Mouse (Mus musculus) ovary, postnatal 10 days (tissue): ENCODE data around the gene Sh3glb2.

Experiments
- DNase-seq: peaks from one replicate; pipeline ENCODE4 v3.0.0; 2022; ENCODE audit warnings: low spot score

The Sh3glb2 gene

DNA sequence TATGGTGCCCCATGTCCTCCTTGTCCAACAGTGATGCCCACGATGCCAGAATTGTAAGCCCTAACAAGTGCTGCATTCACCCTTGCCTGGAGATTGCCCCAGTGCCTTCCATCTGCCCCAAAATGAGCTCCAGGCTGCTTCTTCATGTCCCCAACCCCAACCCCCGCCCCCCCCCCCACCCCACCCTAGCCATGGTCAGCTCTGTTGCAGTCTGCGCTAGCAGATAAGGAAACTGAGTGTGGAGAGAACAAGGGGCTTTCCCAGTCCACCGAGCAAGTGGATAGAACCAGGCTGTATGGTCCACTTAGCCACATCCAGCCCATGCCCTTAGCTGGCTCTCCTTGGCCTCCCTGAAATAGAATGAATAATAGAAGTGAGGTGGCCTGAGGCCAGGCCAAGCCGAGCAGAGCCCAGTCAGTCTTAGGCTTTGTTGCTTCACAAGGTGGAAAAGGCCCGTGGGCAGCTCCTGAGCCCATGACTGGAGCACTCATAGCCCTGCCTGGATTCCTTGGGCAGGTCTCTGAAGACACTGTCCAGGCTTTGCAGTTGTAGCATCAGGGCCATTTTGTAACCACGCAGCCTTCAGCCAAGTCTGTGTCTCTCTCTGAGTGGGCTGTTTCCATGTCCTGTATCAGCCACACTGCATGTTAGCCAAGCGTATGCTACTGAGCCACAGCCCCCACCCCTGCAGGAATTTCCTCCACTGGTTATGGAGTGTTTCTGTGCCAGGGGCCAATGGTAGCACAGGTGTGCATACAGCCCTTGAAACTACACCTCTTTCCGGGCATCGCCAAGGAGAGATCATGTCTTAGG is 21.6 kb upstream of the Sh3glb2 start:
- no peak for DNase-seq

DNA sequence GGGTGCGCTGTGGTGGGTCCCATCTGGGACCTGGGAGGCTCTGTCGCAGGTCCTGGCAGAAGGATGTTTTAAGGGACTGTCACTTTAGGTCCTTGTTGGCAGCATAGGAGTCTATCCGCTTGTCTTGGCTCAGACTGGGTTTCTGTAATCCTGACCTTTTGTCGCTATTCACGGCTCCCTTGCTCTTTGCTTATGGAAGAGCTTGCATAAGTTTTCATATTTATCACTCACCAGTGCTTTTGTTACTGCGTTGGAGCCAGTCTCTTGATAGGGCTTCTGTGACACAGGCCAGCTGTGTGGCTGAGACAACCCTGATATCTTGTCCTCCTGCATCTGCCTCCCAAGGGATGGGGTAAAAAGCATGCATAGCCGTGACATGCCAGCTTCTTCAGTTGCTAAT is 20.2 kb upstream of the Sh3glb2 start:
- DNase-seq: no peak

DNA sequence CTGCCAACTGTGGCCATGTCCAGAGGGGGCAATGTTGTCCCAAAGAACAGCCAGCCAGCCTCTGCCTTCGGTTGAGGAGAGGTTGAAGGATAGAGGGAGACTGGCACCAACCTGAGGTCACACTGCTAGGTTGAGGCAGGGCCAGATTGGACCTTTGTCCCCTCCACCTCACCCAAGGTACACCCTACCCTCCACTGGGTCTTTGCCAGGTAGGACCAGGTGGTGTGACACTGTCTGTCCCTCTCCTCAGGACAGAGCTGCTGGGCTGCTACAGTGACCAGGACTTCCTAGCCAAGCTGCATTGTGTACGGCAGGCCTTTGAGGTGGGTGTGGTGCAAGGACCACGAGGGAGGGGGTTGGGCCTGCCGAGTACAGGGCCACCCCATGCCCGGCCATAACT is 18.6 kb upstream of the Sh3glb2 start:
- DNase-seq: no peak

DNA sequence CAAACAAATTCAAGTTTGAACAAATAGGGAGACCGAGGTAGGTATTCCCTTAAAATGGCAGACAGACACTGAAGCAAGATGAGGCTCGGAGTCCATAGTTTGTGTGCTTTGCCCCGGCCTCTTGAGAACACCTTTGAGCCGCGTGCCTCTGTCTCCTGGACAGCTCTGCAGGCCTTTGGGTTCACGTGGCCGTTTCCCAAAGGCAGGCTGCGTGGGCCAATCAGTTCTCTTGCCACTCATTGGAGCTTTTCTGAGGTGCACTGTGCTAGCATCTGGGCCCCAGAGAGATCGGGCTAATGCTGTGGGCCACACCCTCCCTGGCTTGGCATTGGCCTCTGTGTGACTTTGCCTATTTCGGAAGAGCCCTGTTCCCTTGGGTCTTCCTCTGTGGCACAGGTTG is 16.8 kb upstream of the Sh3glb2 start:
- DNase-seq: no peak

DNA sequence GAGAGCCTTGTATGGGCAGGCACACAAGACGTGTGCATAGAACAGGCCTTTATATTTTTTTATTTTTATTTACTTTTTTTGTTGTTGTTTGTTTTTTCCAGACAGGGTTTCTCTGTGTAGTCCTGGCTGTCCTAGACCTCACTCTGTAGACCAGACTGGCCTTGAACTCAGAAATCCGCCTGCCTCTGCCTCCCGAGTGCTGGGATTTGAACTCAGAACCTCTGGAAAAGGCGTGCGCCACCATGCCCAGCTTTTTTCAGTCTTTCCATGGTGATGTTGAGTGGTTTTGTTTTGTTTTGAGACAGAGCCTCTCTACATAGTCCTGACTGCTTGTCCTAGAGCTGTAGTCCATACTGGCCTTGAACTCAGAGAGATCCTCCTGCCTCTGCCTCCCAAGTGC is 13.6 kb upstream of the Sh3glb2 start:
- no peak for DNase-seq

DNA sequence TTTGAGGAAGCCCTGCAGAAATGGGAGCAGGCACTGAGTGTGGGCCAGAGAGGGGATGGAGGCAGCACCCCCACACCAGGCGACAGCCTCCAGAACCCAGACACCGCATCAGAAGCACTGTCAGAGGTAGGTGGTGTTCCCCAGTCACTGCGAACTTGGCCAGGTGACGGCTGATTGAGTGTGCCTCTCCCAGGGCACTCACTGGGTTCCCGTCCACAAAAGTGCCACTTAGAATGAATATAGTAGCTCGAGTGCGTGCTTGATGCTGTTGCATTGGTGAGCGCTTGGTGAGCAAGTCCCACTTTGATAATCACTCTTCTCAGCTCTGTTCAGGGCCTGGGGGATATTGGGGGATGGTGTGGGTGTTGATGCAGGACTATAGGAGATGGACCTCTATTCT is 12.4 kb upstream of the Sh3glb2 start:
- DNase-seq: no peak

DNA sequence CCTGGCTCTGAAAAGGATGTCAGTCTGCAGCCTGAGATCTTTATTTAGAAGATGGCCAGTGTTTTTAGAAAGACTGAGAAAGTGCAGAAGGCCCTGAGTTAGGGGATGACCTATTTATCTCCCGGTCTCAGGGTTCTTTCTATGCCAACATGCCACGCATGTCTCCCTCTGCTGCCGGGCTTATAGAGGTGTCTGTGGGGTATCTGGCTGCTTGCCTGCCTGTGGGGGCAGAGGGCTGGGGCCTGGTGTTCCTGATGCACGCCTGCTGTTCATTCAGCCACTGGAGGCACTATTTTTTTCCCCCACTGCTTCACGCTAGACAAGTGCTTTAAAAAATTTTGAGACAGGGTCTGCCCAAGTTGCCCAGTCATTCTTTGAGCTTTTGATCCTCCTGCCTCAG is 7.1 kb upstream of the Sh3glb2 start:
- DNase-seq: no peak

DNA sequence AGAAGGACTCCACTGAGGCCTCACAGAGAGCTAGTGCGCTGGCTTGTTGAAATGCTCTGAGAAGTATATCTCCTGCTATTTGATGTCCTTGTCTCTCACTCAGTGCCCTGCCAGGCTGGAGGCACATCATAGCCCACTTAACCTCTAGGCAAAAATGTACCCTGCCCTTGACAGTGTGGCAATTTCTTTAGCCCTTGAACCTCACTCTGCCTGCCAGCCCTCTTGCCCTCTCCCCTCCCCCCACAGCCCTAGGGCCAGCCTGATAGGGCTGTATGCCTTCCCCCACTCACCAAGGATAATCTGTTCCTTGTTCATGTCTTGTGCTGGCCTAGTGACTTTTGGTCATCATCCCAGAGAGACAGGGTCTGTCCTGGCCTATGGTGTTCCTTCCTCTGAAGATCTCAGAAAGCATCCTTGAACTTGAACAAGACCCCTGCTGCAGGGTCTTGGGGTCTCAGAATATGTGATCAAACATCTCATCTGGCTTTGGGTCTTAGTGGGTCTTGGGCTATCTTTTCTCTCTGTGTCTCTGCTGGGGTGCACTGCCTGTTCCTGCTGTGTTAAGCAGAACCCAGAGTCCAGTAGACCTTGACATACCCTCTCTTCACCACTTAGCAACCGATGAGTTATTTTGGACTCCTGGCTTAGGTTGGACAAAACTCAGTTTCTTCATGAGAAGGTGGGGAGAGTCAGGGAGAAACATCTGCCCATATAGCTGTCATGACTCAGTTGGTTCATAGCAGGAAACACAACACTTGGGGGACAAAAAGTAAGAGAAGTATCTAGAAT is 6.3 kb upstream of the Sh3glb2 start:
- DNase-seq: no peak

DNA sequence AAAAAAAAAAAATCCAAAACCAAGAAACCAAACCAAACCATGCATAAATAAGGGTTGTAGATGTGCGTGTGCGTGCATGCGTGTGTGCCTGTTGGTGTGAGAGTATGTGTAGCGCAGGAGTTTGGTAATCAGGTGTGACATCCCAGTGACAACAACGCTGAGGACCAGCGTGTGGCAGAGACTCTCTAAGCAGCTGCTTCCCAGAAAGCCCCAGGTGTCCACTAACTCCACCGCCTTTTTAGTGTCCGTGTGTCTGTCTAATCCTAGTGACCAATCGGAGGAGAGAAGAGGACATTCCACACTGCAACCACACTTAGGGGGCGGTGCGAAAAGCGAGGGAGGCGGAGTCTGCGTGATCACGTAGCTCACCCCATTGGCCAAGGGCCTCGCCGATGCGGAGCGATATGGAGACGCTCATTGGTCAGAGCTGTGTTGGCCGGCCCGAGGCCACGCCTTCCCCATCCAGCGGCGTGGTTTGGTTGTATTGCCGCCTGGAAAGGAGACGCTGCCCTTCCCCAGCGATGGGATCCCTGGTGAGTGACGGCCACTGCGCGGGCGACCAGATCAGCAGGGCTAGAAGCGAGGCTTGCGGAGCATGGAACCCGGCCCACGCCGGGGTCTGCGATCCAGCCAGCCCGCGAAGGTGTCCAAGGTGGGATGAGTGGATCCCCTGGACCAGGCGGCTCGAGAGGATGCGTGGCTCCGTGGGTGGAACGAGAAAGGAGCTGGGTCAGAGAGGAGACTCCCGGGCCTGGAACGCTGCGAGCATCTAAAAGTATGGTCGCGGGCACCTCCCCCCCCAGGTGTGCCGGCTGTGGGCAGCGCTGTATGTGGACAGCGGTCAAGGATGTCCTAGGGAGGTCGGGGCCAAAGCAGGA is 4.9 kb upstream of the Sh3glb2 start, which contains the start of gene Miga2:
Miga2 (plus strand) TSS at position 461 of the 878 bp plus-strand sequence.
- DNase-seq: peak; percentile 87

DNA sequence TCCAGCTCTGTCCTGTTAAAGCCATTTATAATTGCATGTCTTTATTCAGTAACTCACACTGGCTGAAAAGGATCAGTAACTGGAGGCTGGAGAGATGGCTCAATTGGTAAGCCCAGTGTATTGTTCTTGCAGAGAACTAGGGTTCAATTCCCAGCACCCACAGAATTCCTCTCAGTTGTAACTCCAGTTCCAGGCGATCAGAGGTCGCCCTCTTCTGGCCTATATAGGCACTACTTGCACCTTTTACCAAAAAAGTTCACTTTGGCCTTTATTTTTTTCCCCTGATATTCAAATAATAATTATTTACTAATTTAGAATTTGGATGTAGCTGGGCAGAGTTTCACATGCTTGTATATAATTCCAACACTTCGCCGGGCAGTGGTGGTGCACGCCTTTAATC is 3.7 kb upstream of the Sh3glb2 start:
- no peak for DNase-seq

DNA sequence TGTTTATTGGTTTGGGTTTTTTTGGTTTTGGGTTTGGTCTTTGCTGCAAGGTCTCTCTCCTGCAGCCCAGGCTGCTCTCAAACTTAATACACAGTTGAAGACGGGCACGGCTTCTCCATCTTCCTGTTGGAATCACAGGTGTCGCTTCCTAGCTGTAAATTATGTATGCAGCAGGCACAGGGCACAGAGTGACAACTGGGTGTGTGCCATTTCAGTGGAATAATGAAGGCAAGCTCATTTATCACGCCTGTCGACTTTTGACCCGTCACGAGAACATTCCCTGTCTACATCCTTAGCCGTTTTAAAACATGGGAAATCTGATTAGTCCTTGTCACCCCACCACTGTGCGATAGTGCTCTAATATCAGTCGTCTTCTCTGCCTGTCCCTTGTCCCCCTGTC is 1.5 kb upstream of the Sh3glb2 start:
- no peak for DNase-seq

DNA sequence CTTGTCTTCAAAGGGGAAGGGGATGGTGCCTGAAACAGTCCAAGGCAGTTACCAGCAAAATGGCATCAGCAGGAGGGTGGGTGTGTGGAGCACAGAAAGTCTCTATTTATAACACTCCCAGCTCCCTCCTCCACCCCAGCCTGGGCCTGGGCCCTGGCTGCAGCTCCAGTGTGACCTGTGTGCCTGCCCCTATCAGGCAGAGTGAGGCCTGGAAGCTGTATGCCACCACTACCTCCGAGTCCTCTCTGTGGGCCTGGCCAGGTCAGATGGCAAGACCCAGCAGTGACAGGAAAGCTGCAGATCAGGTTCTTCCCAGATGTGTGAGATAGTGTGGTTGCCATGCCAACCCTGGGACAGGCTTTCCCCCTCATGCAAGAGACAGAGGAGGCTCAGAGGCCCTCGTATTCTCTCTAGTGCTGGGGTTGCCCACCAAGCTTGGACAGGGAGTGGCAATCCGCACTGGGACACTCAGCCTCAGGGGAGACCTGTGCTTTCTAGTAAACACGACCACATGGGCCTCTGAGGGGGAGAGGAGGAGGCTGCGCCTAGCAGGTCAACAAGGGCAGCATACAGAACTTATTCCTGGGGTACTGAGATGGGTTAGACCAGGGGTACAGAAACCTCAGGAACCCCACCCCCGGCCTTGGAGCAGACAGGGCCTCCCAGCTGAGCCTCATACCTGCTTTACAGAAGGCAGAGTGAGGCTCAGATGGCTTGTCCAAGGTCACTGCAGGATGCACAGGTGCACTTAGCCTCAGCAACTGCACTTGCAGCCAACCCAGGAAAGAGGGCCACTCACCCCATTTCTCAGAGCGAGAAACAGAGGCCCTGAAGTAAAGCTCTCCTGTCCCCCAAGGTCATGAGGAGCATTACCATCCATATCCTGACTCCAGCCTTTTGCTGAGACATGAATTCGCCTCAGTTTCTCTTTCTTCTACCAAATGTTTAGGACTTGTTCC is 1.3 kb downstream of the Sh3glb2 start:
- no peak for DNase-seq

DNA sequence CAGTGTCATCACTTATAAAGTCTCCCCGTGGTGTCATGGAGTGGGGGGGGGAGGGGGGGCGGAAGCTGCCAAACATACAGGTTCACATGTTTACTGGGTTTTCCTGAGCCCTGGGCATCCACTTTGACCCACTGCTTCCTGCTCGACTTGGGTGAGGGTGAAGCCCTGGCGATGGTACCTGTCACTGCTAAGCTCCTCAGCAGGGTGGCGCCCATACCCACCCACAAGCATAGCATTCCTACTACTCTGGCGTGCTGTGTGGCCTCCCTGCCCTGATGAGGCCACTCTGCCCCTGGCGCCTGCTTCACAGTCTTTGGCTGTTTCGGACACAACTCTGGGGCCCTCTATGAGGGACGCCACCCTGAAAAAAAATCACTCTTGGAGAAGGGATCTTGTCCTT is 2.2 kb downstream of the Sh3glb2 start:
- DNase-seq: no peak

DNA sequence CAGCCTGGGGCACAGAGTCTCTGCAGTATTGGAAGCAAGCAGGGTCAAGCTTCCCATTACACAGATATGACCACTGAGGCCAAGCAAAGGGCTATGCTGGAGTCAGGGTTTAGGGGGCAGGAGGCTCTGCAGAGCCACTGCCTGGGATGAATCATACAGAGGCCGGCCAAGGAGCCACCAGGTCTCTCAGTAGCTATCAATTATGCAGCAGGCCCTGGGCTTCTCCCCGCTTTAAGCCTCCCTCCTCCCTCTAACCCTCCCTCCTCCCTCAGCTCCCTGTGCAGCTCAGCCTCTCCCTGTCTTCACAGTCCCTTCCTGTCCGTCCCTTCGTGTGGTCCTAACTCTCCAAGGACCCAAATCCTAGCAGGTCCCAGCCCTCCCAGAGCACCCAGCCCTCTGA is 2.9 kb downstream of the Sh3glb2 start:
- no peak for DNase-seq

DNA sequence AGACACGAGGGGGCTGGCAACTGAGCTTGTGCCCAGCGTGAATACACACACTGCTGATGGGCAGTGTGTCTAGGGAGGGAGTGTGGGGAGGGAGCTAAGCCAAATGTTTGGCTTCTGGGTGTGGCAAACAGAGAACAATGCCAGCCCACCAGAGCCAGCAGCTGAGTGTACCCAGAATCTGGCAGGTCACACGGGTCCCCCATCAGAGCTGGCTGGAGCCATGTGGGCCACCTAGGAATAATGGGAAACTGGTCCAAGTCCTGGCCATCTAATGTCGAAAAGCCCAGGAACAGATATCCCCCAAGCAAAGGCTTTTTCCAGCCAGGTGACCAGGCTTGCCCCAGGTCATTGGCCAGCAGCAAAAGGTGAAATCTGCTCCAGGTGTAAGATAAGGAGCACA is 3.3 kb downstream of the Sh3glb2 start:
- no peak for DNase-seq

DNA sequence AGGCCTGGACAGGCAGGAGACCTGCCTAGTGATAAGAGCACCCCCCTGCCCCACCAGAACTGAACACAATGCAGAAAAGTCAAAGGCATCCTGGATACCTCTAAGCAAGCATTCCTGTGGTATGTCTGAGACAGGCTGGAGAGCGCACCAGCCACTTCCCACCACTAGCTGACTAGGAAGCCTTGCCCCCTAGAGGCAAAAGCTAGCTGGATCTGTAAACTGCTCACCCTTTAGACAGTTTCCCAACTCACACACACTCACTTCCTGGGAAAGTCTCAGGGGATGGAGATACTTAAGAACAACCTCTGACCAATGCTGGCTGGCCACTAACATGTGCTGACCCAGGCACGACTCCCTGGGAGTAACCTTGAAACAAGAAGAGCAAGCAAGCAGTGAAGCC is 8.0 kb downstream of the Sh3glb2 start:
- DNase-seq: no peak

DNA sequence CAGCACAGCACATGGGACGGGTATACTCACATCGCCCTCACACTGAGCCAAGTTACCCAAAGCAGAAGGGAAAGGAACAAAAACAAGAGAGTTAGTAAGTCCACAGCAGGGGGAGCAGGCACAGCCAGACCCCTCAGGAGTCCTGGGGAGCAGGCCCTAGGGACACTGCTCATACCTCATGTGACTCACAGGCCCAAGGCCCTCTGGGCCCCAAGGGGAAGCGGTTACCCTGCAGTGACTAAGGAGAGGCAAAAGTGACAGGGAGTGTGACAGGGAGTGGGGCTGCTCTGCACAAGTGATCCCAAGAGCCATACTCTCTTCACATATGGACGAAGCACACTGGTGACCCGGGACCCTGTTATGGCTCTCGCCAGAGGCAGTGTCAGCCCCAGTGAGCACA is 9.9 kb downstream of the Sh3glb2 start:
- no peak for DNase-seq

DNA sequence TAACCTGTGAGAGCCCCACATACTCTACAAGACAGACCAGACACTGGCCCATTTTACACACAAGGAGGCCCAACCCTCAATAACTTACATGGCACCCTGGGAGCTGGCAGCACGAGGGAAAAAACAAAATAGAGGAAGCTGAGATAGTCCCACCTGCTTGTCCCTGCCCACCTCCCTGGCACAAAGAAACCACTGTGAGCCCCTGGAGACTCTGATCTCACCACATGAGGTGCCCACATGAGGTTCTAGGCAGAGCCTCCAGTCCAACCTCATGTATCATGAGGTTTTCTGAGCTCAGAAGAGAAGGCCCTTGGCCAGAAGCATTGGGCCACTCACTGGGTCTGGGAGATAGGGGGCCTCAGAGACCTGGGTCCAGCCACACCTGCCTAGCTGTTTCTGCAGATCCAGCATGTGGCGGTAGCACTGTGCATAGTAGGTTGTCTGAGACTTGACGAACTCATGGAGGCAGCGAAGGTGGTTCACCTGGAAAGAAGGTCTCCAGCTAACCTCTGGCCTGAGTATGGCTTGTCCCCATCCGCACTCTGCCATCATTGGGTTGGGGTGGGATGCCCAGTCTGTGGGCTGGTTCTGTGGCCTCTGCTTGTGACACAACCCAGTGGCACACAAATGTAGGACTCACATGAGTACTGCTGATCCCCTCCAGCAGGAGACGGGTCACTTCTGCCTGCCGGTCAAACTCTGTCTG is 13.0 kb downstream of the Sh3glb2 start:
- no peak for DNase-seq

DNA sequence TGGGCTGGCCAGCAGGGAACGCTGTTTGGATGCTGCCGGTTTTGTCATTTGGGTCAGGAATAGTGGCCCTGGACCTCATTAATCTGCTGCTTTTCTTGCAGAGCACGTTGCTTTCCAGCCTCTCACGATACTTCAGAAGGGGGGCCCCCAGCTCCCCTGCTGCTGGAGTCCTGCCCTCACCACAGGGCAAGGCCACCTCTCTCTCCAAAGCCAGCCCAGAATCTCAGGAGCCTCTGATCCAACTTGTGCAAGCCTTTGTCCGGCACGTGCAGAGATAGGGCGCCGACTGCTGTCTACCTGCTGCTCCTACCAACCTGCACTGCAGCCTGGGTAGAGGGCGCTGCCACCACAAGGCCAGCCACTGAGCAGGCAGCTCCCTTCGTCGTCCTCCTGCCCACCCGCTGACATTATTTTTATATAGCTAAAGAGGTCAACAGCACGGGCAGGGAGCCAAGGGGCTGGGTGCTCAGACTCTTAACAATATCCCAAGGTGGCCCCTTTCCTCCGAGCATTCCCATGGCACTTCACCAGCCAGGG is 15.5 kb downstream of the Sh3glb2 start:
- DNase-seq: no peak

DNA sequence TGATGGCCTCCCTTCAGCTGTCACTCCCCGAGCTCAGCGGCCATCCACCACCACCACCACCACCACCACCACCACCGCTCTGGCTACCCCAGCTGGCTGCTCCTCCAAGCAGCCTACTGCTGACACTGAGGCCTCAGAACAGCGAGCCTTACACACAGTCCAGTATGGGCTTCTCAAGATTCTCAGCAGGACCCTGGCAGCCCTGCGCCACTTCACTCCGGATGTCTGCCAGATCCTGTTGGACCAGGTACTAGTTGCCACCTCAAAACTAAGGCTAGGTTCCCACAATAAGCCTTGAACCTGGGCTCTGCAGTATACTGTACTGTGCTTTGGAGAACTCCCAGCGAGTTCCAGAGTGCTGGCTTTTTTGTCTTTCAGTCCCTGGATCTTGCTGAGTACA is 16.6 kb downstream of the Sh3glb2 start:
- no peak for DNase-seq
